Mouse (Mus musculus) frontal cortex, postnatal 10 days (tissue): ENCODE measurements around the gene Farsa.

Source experiments
- DNase-seq, 2 experiments: peaks; one replicate each; pipeline ENCODE4 v3.0.0; 2022; ENCODE audit warnings: low spot score in 2 of 2, mixed read lengths in 1 of 2

Farsa gene

DNA sequence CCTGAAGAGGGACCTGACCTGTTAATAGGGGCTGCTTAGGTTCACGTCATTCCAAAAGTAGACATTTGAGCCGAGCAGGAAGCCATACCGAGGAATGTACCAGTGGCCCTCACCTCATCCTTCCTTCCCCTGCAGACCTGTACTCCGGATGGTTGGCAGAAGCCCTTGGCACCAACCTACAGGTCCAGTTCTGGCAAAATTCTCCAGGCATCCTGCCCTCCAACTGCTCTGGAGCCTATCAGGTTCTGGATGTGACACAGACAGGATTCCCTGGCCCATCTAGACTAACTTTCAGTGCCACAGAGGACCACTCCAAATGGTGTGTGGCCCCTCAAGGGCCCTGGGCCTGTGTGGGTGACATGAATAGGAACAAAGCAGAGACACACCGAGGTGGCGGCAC lies 53.8 kb downstream of the Farsa start:
- no peak for DNase-seq

DNA sequence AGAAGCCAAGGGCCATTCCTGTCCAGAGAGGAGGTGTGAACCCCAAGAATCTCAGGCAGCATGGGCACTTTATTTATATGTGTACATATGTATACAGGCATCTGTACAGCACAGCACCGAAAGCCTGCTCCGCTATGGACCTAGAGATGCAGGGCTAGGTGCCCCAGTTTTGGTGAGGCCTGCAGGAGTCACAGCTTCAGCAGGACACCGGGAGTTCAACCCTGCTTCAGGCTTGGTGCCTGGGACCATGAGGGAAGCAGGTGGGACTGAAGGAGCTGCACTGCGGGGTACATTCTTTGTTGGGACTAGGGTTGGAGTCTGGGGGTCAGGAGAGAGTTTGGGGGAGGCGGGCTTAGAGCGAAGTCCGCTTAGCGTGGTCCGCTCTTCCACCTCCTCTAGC lies 55.1 kb downstream of the Farsa start:
- no peak for DNase-seq

- DNase-seq, result no peak
Measured at GRCm38 (mm10) chr8:84912391-84912790, 55.6 kb downstream of the Farsa start.

DNA sequence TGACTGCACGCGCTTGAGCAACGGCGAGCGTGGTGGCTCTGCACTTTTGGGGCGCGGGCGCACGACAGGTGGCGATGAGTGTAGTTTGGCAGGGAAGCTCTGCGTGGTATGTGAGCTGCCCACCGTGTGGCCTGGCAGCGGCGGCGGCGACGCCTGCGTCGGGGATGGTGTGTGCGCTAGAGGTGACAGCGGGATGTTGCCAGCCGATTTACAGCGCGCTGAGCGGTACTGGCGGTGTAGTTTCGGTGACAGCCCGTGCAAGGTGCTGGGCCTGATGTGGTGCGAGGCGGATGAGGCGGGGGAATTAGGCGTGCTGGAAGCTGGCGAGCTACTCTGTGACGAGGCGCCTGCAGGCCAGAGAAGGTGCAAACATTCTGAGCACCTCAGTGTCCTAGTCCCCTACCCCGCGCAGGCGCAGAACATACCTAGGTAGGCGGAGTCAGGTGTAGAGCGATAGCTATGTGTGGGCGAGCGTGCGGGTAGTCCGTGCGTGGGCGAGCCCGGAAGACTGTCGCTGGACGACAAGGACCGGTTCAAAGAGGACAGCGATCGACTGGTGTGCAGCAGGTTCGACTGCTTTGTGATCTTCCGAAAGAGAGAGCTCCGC lies 56.2 kb downstream of the Farsa start:
- no peak for DNase-seq

- DNase-seq, result no peak
Measured at GRCm38 (mm10) chr8:84913502-84913900, 56.7 kb downstream of the Farsa start.

DNA sequence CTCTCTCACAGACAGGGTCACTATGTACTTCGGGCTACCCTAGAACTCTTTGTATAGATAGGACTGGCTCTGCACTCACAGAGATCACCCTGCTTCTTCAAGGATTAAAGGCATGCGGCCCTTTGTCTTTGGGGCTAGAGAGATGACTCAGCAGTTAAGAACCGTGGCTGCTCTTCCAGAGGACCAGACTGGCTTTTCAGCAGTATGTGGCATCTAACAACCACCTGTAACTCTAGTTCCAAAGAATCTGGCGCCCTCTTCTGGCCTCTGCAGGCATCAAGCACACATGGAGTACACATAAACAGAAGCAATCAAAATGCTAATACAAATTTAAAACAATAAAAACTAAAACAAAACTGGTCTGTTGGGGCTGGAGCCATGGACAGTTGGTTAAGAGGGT lies 57.2 kb downstream of the Farsa start:
- DNase-seq, result no peak

DNA sequence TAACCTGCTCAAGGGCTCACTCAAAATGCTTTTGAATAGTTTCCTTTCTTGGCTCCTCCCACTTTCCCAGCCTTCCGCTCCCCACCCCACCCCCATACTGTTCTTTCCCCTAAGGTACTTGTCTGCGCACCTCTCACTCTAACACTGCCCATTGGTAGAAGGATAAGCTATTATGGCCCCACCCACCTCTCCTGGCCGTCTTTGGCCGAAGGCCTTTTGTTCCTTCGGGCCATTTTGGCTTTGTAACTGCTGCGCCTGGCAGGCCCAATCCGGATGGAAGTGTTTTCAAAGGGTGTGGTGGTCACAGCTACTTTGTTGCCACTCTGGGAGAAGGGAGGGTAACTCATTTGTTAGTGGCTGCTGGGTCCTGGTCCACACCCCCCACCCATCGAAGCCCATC lies 58.5 kb downstream of the Farsa start:
- DNase-seq, result no peak

DNA sequence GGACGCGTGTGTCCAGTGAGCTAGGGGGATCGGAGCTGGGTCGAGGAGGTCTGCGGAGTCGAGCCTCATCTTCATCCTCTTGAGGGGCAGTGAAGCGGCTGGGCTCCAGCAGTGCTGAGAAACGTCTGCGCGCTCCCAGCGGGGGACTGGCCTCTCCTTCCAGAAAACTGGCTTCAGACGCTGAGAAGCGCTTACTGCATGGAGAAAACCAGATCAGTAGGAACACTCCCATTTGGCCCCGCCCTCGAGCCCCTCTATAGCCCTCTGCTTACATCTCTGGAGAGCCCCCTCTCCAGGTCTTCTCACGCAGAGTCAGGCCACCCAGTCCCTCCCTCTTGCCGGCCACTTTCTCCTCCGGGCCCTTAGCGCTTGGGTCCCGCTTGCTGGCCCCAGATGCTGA lies 61.0 kb downstream of the Farsa start:
- no peak for DNase-seq

DNA sequence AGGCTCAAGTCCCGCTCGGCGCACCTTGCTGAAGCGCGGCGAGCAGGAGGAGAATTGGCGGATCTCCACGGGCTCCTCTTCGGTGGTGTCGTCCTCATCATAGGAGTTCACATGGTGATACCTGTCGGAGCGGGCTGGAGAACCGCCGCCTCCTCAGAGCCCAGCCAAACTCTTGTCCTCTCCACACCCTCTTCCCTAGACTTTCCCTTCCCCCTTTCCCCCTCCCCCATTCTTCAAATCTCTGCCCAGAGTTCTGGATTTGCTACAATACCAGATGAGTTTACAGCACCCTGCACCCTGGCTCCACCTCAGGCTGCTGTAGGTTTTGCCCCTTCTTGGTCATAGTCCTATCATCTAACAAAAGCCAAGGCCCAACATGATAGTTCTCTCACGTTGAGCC lies 61.9 kb downstream of the Farsa start:
- DNase-seq, result no peak
